Mouse (Mus musculus) liver, postnatal 0 days (tissue): ENCODE data around the gene Srms. TPM values are rescaled to one million over a fixed set of nuclear protein-coding genes. Genes with fewer than 3 reads are reported as not detected.
"Not testable (repeated sequence)": the region's sequence is repeated elsewhere in the genome, so short reads cannot be mapped to it uniquely, and the experiment has no call there.

ENCODE experiments used
- ATAC-seq: fragments of 200-750 bp; cut with Nextera tagmentation; 2 replicates; pipeline ENCODE4 v1.8.0; 2017; ENCODE audit warnings: mild to moderate bottlenecking, moderate library complexity
- DNase-seq: peaks from one replicate; pipeline ENCODE4 v3.0.0-alpha.2; 2016
- H3K27ac ChIP-seq: fragments of 300-500 bp; sonication (generic); 2 replicates; pipeline ENCODE4 v1.5.1; 2014; ENCODE audit warnings: antibody characterized with exemption, moderate library complexity, mild to moderate bottlenecking, low read depth
- H3K27me3 ChIP-seq: fragments of 300-500 bp; sonication (generic); 2 replicates; pipeline ENCODE4 v1.6.1; 2014; ENCODE audit warnings: low read length, control low read depth, mixed read lengths; ENCODE audit not compliant: insufficient read depth
- H3K36me3 ChIP-seq: fragments of 300-500 bp; sonication (generic); replicated peaks from 2 replicates; pipeline ENCODE4 v1.6.1; 2014; ENCODE audit warnings: mild to moderate bottlenecking, control low read depth, low read length, moderate library complexity, mixed read lengths; ENCODE audit not compliant: insufficient read depth
- H3K4me1 ChIP-seq: fragments of 300-500 bp; sonication (generic); 2 replicates; pipeline ENCODE4 v1.6.1; 2014; ENCODE audit warnings: antibody characterized with exemption, mild to moderate bottlenecking, control low read depth; ENCODE audit not compliant: insufficient read depth
- H3K4me2 ChIP-seq: fragments of 300-500 bp; sonication (generic); 2 replicates; pipeline ENCODE4 v1.6.1; 2014; ENCODE audit warnings: low read depth, mild to moderate bottlenecking, low read length, moderate library complexity, mixed read lengths
- H3K4me3 ChIP-seq: fragments of 300-500 bp; sonication (generic); 2 replicates; pipeline ENCODE4 v1.5.1; 2014; ENCODE audit warnings: low read depth, low read length
- H3K9ac ChIP-seq: fragments of 300-500 bp; sonication (generic); replicated peaks from 2 replicates; pipeline ENCODE4 v1.6.1; 2014; ENCODE audit warnings: mild to moderate bottlenecking, moderate library complexity
- H3K9me3 ChIP-seq: fragments of 300-500 bp; sonication (generic); 2 replicates; pipeline ENCODE4 v1.6.1; 2016; ENCODE audit warnings: mild to moderate bottlenecking, control low read depth, low read length, mixed read lengths
- CTCF ChIP-seq: sonication (generic); IDR thresholded peaks from 2 replicates; pipeline ENCODE4 v1.5.1; 2016; ENCODE audit warnings: antibody characterized with exemption, low read depth
- EP300 ChIP-seq: IDR thresholded peaks from 2 replicates; pipeline ENCODE4 v1.6.1; 2016; ENCODE audit warnings: antibody characterized with exemption, low read depth, mild to moderate bottlenecking
- WGBS: fragments of 180-500 bp; shearing (Covaris S2); extraction: QIAGEN DNeasy Blood & Tissue Kit; methylation state at CpG from one replicate; pipeline ENCODE4 v1.1.7; 2014; ENCODE audit not compliant: insufficient replicate concordance; 5-methylcytosine and 5-hydroxymethylcytosine counted together
- polyA plus RNA-seq: library from polyadenylated mRNA; unstranded; fragments of >200 nt; fragmentation: Nextera tagmentation; extraction: Ambion mirVana; gene quantifications from 2 replicates; pipeline ENCODE4 v1.2.1, GENCODE M21; 2015

Gene Srms
- polyA plus RNA-seq, 1 experiment from 2014 or later = 0.35 TPM

- TF ChIP-seq CTCF (no peak), EP300 (no peak)
- Histone ChIP-seq H3K36me3 (no peaks in the 10 kb centered on the region), H3K9me3 (no peaks in the 10 kb centered on the region), H3K4me3 (no peak overlapping the region), H3K4me1 (peaks cover 8% of the 10 kb centered on the region), H3K9ac (no peak overlapping the region), H3K27me3 (no peaks in the 10 kb centered on the region), H3K4me2 (no peak overlapping the region), H3K27ac (no peak overlapping the region)
- ATAC-seq (peak; percentile 65; the same call in 1 of the 2 replicates), DNase-seq (no peak)
- WGBS = 60% methylated on average over 4 of the region's 4 CpGs
Observed at GRCm38 (mm10) chr2:181196628-181197300, 16.2 kb downstream of the Srms start.

- no peaks in the 10 kb centered on the region for H3K27me3 ChIP-seq
- H3K9ac ChIP-seq = no peak overlapping the region
- no peak overlapping the region for H3K4me3 ChIP-seq
- 43% methylated on average over 3 of the region's 3 CpGs for WGBS
- H3K27ac ChIP-seq = no peak overlapping the region
- TF ChIP-seq EP300 (no peak), CTCF (no peak)
- no peaks in the 10 kb centered on the region for H3K9me3 ChIP-seq
- DNase-seq (no peak), ATAC-seq (no peak)
- no peak overlapping the region for H3K4me2 ChIP-seq
- no peaks in the 10 kb centered on the region for H3K36me3 ChIP-seq
- peaks cover 20% of the 10 kb centered on the region for H3K4me1 ChIP-seq
Observed at GRCm38 (mm10) chr2:181193044-181193443, 19.9 kb downstream of the Srms start.

GRCm38 (mm10) chr2:181191936-181192335, 21.0 kb downstream of the Srms start:
- H3K27me3 ChIP-seq = no peaks in the 10 kb centered on the region
- no peaks in the 10 kb centered on the region for H3K9me3 ChIP-seq
- no peak for DNase-seq
- H3K36me3 ChIP-seq = no peaks in the 10 kb centered on the region
- no peak for TF ChIP-seq CTCF
- no peak for TF ChIP-seq EP300
- no peak for ATAC-seq
- WGBS = 70% methylated on average over 4 of the region's 4 CpGs
- no peak overlapping the region for H3K27ac ChIP-seq
- H3K9ac ChIP-seq = no peak overlapping the region
- no peak overlapping the region for H3K4me3 ChIP-seq
- H3K4me1 ChIP-seq = peaks cover 20% of the 10 kb centered on the region
- no peak overlapping the region for H3K4me2 ChIP-seq

- not testable (repeated sequence) for H3K27ac ChIP-seq, H3K4me2 ChIP-seq, ATAC-seq, DNase-seq, H3K27me3 ChIP-seq, H3K4me3 ChIP-seq, H3K9ac ChIP-seq, H3K9me3 ChIP-seq, H3K36me3 ChIP-seq
- WGBS = 60% methylated on average over 3 of the region's 4 CpGs
- H3K4me1 ChIP-seq = peaks cover 18% of the 10 kb centered on the region
Observed at GRCm38 (mm10) chr2:181191385-181191784, 21.6 kb downstream of the Srms start.

- Histone ChIP-seq H3K9me3 (no peaks in the 10 kb centered on the region), H3K4me1 (peaks cover 15% of the 10 kb centered on the region), H3K27me3 (no peaks in the 10 kb centered on the region), H3K27ac (peak overlapping the region; percentile 95), H3K4me3 (no peak overlapping the region), H3K4me2 (peak overlapping the region; percentile 99; the same call in 1 of the 2 replicates), H3K36me3 (no peaks in the 10 kb centered on the region), H3K9ac (no peak overlapping the region)
- DNase-seq = no peak
- TF ChIP-seq EP300 = no peak
- TF ChIP-seq CTCF = no peak
- no peak for ATAC-seq
- WGBS = 67% methylated on average over 1 of the region's 1 CpGs
Observed at GRCm38 (mm10) chr2:181189321-181189720, 23.7 kb downstream of the Srms start.

GRCm38 (mm10) chr2:181188681-181189080, 24.3 kb downstream of the Srms start:
- no peak for ATAC-seq

More at GRCm38 (mm10) chr2:181188681-181189080, 24.3 kb downstream of the Srms start:
- no peak for DNase-seq
- Histone ChIP-seq H3K4me2 (peak overlapping the region; percentile 99), H3K9me3 (no peaks in the 10 kb centered on the region), H3K36me3 (no peaks in the 10 kb centered on the region), H3K27me3 (no peaks in the 10 kb centered on the region), H3K9ac (peak overlapping the region; percentile 41), H3K27ac (peak overlapping the region; percentile 95), H3K4me3 (no peak overlapping the region), H3K4me1 (peaks cover 15% of the 10 kb centered on the region)
- 45% methylated on average over 2 of the region's 2 CpGs for WGBS
- TF ChIP-seq EP300 = no peak
- no peak for TF ChIP-seq CTCF
